Mouse (Mus musculus) myocyte (in vitro differentiated cells): ENCODE measurements around the gene Ppp1r37. TPM values are rescaled to one million over a fixed set of nuclear protein-coding genes. Genes with fewer than 3 reads are reported as not detected.

Experiments used
- H3K27me3 ChIP-seq: one replicate; pipeline ENCODE4 v1.6.1; 2011; ENCODE audit not compliant: control insufficient read depth, insufficient read depth, insufficient read length
- H3K36me3 ChIP-seq: one replicate; pipeline ENCODE4 v1.6.1; 2011; ENCODE audit not compliant: control insufficient read depth, insufficient read depth
- H3K4me2 ChIP-seq: one replicate; pipeline ENCODE4 v1.6.1; 2011; ENCODE audit warnings: low read depth, control low read depth
- H3K4me3 ChIP-seq: one replicate; pipeline ENCODE4 v1.5.1; 2011; ENCODE audit warnings: mild to moderate bottlenecking, control low read depth, moderate library complexity
- H3K79me2 ChIP-seq: one replicate; pipeline ENCODE4 v1.6.1; 2011; ENCODE audit not compliant: control insufficient read depth, insufficient read depth
- H3ac ChIP-seq: one replicate; pipeline ENCODE4 v1.6.1; 2011; ENCODE audit not compliant: control insufficient read depth, insufficient read length
- CEBPB ChIP-seq: IDR thresholded peaks from 2 replicates; pipeline ENCODE4 v1.6.1; 2011; ENCODE audit warnings: mild to moderate bottlenecking, moderate library complexity; ENCODE audit not compliant: poor library complexity, insufficient read depth, severe bottlenecking
- E2F4 ChIP-seq: IDR thresholded peaks from one replicate; pipeline ENCODE4 v1.6.1; 2011; ENCODE audit warnings: mild to moderate bottlenecking, control low read depth, moderate library complexity; ENCODE audit not compliant: insufficient read depth
- MAX ChIP-seq: IDR thresholded peaks from one replicate; pipeline ENCODE4 v1.6.1; 2011; ENCODE audit warnings: low read depth, mild to moderate bottlenecking, control low read depth
- MYOD1 ChIP-seq, 3 experiments: IDR thresholded peaks; one replicate each; pipeline ENCODE4 v1.6.1; 2011; ENCODE audit warnings: control low read depth in 2 of 3, low read depth in 2 of 3, mild to moderate bottlenecking in 2 of 3, moderate library complexity in 1 of 3; ENCODE audit not compliant: insufficient read length in 2 of 3, control insufficient read depth in 1 of 3
- MYOG ChIP-seq, 3 experiments: IDR thresholded peaks; one replicate each; pipeline ENCODE4 v1.6.1; 2011; ENCODE audit warnings: control low read depth in 2 of 3, low read depth in 2 of 3, mild to moderate bottlenecking in 2 of 3; ENCODE audit not compliant: insufficient read length in 2 of 3, control insufficient read depth in 1 of 3, insufficient read depth in 1 of 3
- POLR2A ChIP-seq: IDR thresholded peaks from one replicate; pipeline ENCODE4 v1.6.1; 2011; ENCODE audit warnings: low read depth, mild to moderate bottlenecking, control low read depth, moderate library complexity; ENCODE audit not compliant: insufficient read length
- POLR2AphosphoS2 ChIP-seq: IDR thresholded peaks from one replicate; pipeline ENCODE4 v1.6.1; 2011; ENCODE audit warnings: low read depth, control low read depth; ENCODE audit not compliant: insufficient read length
- REST ChIP-seq: IDR thresholded peaks from one replicate; pipeline ENCODE4 v1.6.1; 2011; ENCODE audit warnings: mild to moderate bottlenecking, control low read depth, moderate library complexity; ENCODE audit not compliant: insufficient read depth, insufficient read length
- SRF ChIP-seq: IDR thresholded peaks from one replicate; pipeline ENCODE4 v1.6.1; 2011; ENCODE audit warnings: low read depth; ENCODE audit not compliant: control insufficient read depth, insufficient read length
- TCF12 ChIP-seq: IDR thresholded peaks from one replicate; pipeline ENCODE4 v1.6.1; 2011; ENCODE audit warnings: mild to moderate bottlenecking, control low read depth; ENCODE audit not compliant: poor library complexity, insufficient read depth, severe bottlenecking
- TCF3 ChIP-seq: IDR thresholded peaks from one replicate; pipeline ENCODE4 v1.6.1; 2011; ENCODE audit warnings: low read depth, control low read depth; ENCODE audit not compliant: insufficient read length
- USF1 ChIP-seq: IDR thresholded peaks from one replicate; pipeline ENCODE4 v1.6.1; 2011; ENCODE audit warnings: low read depth, mild to moderate bottlenecking, control low read depth, moderate library complexity
- polyA plus RNA-seq: library from polyadenylated mRNA; unstranded; fragments of >200 nt; fragmentation: generic; extraction: Trizol; gene quantifications from one replicate; pipeline ENCODE4 v1.2.1, GENCODE M21; 2012; ENCODE audit warnings: missing spikeins

Ppp1r37 gene
- polyA plus RNA-seq, 1 experiment, result 48.4 TPM

- H3K4me3 ChIP-seq, result peak overlapping the region; percentile 82
- TF ChIP-seq POLR2AphosphoS2, result peak; percentile 87
- peak; percentile 87 for TF ChIP-seq POLR2A
- no peak for TF ChIP-seq MYOG (IDR thresholded peaks at IDR 0.05; ENCODE audit: control insufficient read depth in 1 of 3, insufficient read depth in 1 of 3, insufficient read length in 2 of 3, low read depth in 2 of 3)
- peaks cover 43% of the 10 kb centered on the region for H3K79me2 ChIP-seq
- H3K4me2 ChIP-seq, result peak overlapping the region; percentile 95
- H3K27me3 ChIP-seq, result no peaks in the 10 kb centered on the region
- H3K36me3 ChIP-seq, result peaks cover 8% of the 10 kb centered on the region
- H3ac ChIP-seq, result peak overlapping the region; percentile 91
Measured at GRCm38 (mm10) chr7:19572926-19573775, 10.3 kb upstream of the Ppp1r37 start.

- Histone ChIP-seq H3K27me3 (no peaks in the 10 kb centered on the region), H3K4me2 (no peak overlapping the region), H3K36me3 (peaks cover 12% of the 10 kb centered on the region), H3K79me2 (peaks cover 43% of the 10 kb centered on the region), H3K4me3 (no peak overlapping the region), H3ac (no peak overlapping the region)
- TF ChIP-seq SRF, result no peak
- no peak for TF ChIP-seq TCF3
- TF ChIP-seq MYOD1 (IDR thresholded peaks at IDR 0.05; ENCODE audit: control insufficient read depth in 1 of 3, insufficient read length in 2 of 3, low read depth in 2 of 3), result no peak
- no peak for TF ChIP-seq TCF12
- TF ChIP-seq REST, result no peak
- no peak for TF ChIP-seq MYOG (IDR thresholded peaks at IDR 0.05; ENCODE audit: control insufficient read depth in 1 of 3, insufficient read depth in 1 of 3, insufficient read length in 2 of 3, low read depth in 2 of 3)
- TF ChIP-seq USF1, result no peak
- no peak for TF ChIP-seq E2F4
- TF ChIP-seq POLR2A, result no peak
- no peak for TF ChIP-seq CEBPB
- TF ChIP-seq MAX, result no peak
- TF ChIP-seq POLR2AphosphoS2, result no peak
Measured at GRCm38 (mm10) chr7:19569647-19570046, 6.8 kb upstream of the Ppp1r37 start.

GRCm38 (mm10) chr7:19567426-19567825 is 4.5 kb upstream of the Ppp1r37 start:
- no peak overlapping the region for H3K4me2 ChIP-seq
- H3ac ChIP-seq, result no peak overlapping the region
- TF ChIP-seq SRF (no peak), MYOD1 (IDR thresholded peaks at IDR 0.05; ENCODE audit: control insufficient read depth in 1 of 3, insufficient read length in 2 of 3, low read depth in 2 of 3) (no peak), CEBPB (no peak), MYOG (IDR thresholded peaks at IDR 0.05; ENCODE audit: control insufficient read depth in 1 of 3, insufficient read depth in 1 of 3, insufficient read length in 2 of 3, low read depth in 2 of 3) (no peak), TCF3 (no peak), TCF12 (no peak), E2F4 (no peak), USF1 (no peak), REST (no peak), POLR2A (no peak), MAX (no peak), POLR2AphosphoS2 (no peak)
- H3K79me2 ChIP-seq, result peaks cover 37% of the 10 kb centered on the region
- H3K4me3 ChIP-seq, result no peak overlapping the region
- peaks cover 12% of the 10 kb centered on the region for H3K36me3 ChIP-seq
- H3K27me3 ChIP-seq, result no peaks in the 10 kb centered on the region

DNA sequence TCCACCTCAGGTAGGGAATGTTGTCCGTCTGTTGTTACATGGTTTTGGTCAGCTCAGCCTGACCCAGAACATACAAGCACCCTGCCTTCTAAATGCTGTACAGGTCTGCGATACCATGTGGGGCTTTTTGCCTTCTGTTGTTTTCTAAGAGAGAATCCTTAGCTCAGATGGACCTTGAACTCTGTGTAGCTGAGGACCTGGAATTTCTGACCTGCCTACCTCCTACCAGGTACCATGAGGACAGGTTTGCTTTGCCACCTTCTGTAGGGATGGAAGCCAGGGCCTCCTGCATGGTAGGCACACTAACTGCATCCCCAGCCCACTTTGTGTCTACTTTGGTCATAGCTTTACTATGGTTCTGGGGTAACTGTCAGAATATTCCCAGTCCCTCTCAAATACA is 2.9 kb upstream of the Ppp1r37 start:
- Histone ChIP-seq H3K4me2 (no peak overlapping the region), H3ac (no peak overlapping the region), H3K27me3 (no peaks in the 10 kb centered on the region), H3K36me3 (peaks cover 12% of the 10 kb centered on the region), H3K79me2 (peaks cover 30% of the 10 kb centered on the region), H3K4me3 (no peak overlapping the region)
- TF ChIP-seq POLR2A, result no peak
- no peak for TF ChIP-seq CEBPB
- no peak for TF ChIP-seq MYOD1 (IDR thresholded peaks at IDR 0.05; ENCODE audit: control insufficient read depth in 1 of 3, insufficient read length in 2 of 3, low read depth in 2 of 3)
- no peak for TF ChIP-seq SRF
- no peak for TF ChIP-seq USF1
- TF ChIP-seq E2F4, result no peak
- TF ChIP-seq REST, result no peak
- TF ChIP-seq TCF3, result no peak
- TF ChIP-seq TCF12, result no peak
- no peak for TF ChIP-seq MYOG (IDR thresholded peaks at IDR 0.05; ENCODE audit: control insufficient read depth in 1 of 3, insufficient read depth in 1 of 3, insufficient read length in 2 of 3, low read depth in 2 of 3)
- TF ChIP-seq POLR2AphosphoS2, result no peak
- no peak for TF ChIP-seq MAX

DNA sequence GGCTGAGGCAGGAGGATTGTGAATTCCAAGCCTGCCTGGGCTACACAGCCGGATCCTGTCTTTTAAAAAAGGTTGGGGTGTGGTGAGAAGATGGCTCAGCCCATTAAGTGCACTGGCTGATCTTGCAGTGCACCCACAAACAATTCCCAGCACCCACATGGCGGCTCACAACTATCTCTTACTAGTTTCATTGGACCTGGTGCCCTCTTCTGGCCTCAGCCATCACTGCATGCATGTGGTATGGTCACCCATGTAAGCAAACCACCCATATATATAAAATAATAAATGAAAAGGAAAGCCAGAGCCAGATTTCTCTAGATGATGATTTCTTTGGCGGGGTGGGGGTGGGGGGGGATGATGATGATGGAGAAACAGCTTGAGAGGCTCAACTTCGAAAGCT is 1.6 kb upstream of the Ppp1r37 start:
- Histone ChIP-seq H3K36me3 (peaks cover 11% of the 10 kb centered on the region), H3K4me2 (no peak overlapping the region), H3K27me3 (no peaks in the 10 kb centered on the region), H3K79me2 (peaks cover 32% of the 10 kb centered on the region), H3K4me3 (no peak overlapping the region), H3ac (no peak overlapping the region)
- TF ChIP-seq MYOD1 (IDR thresholded peaks at IDR 0.05; ENCODE audit: control insufficient read depth in 1 of 3, insufficient read length in 2 of 3, low read depth in 2 of 3), result no peak
- no peak for TF ChIP-seq POLR2A
- no peak for TF ChIP-seq E2F4
- no peak for TF ChIP-seq MYOG (IDR thresholded peaks at IDR 0.05; ENCODE audit: control insufficient read depth in 1 of 3, insufficient read depth in 1 of 3, insufficient read length in 2 of 3, low read depth in 2 of 3)
- TF ChIP-seq MAX, result no peak
- TF ChIP-seq REST, result no peak
- no peak for TF ChIP-seq POLR2AphosphoS2
- TF ChIP-seq TCF3, result no peak
- no peak for TF ChIP-seq SRF
- TF ChIP-seq CEBPB, result no peak
- no peak for TF ChIP-seq USF1
- TF ChIP-seq TCF12, result no peak
